Mouse (Mus musculus): ENCODE measurements around the gene Zfp958.
A peak's percentile ranks its signal among the peaks of the same experiment; 100 is the strongest.
"Not testable (repeated sequence)": the region's sequence is repeated elsewhere in the genome, so short reads cannot be mapped to it uniquely, and the experiment has no call there.

Gene Zfp958

DNA sequence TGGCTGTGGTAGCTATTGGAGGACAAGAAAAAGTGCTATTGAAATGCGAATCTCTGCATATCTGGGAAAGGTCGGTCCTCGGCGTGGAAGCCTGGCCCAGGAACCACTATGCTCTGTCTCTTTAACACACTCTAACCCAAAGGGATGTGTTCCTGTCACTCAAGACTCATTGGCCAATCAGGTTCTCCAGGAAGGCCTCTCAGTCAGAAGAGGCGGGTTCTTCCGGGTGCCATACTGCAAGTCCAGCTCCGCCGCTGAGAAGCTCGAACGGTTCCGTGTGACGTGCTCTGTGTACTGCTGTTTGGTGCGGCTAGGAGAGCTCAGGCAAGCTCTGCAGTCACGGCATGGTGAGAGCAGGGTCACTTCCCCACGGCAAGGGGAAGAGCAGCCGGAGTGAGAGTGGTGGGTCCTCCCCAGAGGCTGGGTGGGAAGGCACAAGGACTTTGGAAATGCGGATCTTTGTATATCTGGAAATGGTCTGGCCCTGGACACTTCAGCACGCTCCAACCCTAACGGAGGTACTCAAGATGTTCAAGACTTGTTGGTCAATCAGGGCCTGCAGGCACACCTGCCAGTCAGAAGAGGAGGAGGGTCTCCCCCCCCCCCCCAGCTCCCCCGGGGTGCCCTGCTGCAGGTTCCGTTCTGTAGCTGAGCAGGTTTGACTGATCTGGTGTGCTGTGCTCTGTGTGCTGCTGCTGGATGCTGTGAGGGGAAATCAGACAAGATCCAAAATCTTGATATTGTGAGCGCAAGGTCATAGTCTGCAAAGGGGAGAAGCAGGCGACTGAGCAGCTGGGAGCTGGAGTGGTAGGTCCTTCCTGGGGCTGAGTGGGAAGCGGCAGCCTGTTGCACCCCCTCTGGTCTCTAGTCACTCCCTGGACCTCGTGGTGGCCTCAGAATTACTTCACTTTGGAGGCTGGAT lies at the start of gene Zfp958:
Gene Zfp958 (plus strand): TSS at position 236 of the 922 bp plus-strand sequence.
- DNase-seq (ENCODE audit: low read depth, low spot score): peak; percentile 92

DNA sequence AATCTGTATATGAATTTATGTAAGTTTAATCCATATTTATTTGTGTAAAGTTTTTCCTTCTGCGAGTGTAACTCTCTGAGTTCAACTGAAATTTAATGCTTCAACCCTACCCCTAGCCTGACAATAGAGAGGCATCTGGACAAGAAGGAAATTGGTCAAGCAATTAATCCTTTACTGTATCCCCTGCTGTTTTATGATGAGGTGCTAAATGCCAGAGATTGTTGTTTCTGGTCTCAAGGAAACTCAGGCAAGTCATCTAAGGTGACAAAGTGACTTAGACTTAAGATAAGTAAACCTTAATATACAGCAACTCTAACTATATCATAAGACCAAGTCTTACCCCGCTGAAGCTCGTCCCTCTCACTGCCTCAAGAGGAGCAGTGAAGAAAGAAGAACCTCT lies 31.0 kb upstream of the Zfp958 start:
- DNase-seq (ENCODE audit: low read depth, low spot score): no peak

DNA sequence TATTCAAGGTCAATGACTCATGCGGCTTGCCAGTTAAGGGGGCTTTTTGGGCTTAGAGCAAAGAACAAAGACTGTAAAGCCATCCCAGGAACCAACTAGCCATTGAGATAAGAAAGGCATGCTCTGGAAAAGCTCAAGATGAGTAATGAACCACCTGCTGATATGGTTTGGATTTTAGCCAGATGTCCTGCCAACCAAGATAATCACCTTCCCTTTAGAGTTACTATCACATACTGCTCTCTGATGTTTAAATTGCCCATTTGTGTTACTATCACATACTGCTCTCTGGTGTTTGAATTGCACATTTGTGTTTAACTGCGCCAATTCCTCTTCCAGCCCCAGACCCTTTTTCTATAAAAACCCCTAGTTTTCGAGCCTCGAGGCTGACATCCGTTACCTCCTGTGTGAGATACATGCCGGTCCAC lies 30.2 kb upstream of the Zfp958 start:
- no peak for DNase-seq (ENCODE audit: low read depth, low spot score)

GRCm38 (mm10) chr8:4584660-4585059 lies 28.3 kb upstream of the Zfp958 start:
- no peak for DNase-seq (ENCODE audit: low read depth, low spot score)

DNA sequence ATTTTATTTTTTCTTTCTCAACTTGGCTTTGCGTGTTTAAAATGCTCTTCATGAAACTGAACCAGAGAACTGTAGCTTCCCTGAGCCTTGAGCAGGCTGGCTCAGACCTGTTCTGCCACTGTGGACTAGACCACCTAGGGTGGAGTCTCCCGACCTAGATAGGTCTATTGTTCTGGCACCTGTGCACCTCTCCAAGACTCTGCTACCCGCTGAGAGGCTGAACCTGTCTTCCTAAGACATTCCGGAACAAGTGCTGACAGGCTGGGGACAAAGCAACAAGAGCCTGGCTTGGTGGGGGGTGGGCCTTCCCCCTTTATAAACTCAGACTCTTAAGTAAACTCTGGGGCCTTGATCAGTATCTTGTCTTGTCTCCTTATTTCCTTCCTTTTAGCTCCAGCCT lies 26.6 kb upstream of the Zfp958 start:
- DNase-seq (ENCODE audit: low read depth, low spot score): no peak

GRCm38 (mm10) chr8:4588165-4589000 lies 24.6 kb upstream of the Zfp958 start:
- peak; percentile 57 for DNase-seq (ENCODE audit: low read depth, low spot score)

DNA sequence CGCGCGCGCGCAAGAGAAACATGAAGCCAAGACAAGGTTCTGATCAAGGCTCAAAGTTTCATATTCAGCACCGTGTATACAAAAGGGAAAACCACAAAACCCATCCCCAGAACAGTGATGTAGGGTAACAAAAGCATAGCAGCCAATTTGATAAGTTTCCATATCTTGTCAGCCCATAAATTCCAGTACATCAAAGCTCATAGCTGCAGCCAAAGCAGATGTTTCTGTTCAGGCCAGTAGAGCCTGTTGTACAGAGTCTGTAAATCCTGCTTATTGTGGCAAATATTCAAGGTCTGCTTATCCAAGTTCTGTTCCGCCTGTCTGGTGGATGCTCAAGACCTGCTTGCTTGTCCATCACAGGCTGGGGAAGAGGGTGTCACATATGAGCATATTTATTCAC lies 4.1 kb upstream of the Zfp958 start:
- no peak for DNase-seq (ENCODE audit: low read depth, low spot score)

GRCm38 (mm10) chr8:4611626-4612175 lies 1.3 kb upstream of the Zfp958 start:
- not testable (repeated sequence) for DNase-seq (ENCODE audit: low read depth, low spot score)

GRCm38 (mm10) chr8:4627349-4627748 lies 14.4 kb downstream of the Zfp958 start:
- DNase-seq (ENCODE audit: low read depth, low spot score): no peak

DNA sequence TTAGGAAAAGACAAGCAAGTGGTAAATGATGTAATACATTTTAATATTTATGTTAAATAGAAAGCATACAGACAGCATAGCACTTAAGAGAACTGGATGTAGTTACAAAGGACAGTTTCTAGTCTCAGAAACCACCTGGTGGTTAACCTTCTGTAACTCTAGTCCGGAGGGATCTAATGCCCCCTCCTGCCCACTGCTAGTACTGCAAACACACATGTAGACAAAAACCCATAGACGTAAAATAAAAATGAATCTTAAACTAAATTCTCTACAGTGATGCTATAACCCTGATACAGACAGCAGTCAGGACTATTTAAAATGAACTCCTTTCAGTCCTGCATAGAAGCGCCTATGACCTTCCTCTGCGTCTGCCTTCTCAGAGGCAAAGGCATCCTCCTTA lies 24.1 kb downstream of the Zfp958 start:
- no peak for DNase-seq (ENCODE audit: low read depth, low spot score)

GRCm38 (mm10) chr8:4642974-4643373 lies 30.0 kb downstream of the Zfp958 start:
- not testable (repeated sequence) for DNase-seq (ENCODE audit: low read depth, low spot score)

DNA sequence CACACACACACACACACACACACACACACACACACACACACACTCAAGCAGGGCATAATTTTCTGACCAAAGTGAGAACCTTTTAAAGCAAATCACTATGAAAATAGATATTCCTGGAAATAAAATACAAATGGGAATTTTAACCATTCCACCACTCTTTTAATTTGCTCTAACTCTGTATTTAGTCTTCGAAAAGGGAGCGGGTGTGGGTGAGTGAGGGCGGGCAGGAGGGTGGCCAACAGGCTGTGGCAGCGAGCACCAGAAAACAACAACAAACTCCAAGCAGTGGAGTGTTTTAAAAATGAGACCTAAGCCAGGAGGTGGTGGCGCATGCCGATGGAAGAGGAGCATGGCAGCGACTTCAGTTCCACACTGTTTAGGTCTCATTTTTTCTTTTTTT lies 43.6 kb downstream of the Zfp958 start:
- peak; percentile 54 for DNase-seq (ENCODE audit: low read depth, low spot score)

GRCm38 (mm10) chr8:4675191-4676003 lies 62.4 kb downstream of the Zfp958 start:
- DNase-seq (ENCODE audit: low read depth, low spot score): no peak

DNA sequence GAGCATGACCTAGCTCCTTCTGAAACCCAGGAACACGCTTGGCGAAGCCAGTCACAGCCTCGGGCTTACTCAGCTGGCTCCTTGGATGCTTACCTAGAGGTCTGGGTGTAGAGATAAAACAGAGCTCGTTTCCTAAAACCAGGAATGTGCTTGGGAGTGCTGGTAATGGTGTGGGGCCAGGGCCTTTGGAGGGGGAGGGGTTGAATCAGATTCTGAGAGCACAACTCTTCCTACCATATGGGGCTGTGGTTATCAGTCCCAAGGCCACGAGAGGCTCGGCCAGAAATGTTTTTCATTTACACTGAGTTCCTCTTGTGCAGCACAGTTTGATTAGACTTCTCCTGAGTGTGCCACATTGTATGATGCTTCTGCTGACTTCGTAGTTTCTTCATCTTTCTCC lies 63.6 kb downstream of the Zfp958 start:
- no peak for DNase-seq (ENCODE audit: low read depth, low spot score)

- peak; percentile 93 for DNase-seq (ENCODE audit: low read depth, low spot score)
These were observed 64.6 kb downstream of the Zfp958 start for GRCm38 (mm10) chr8:4677265-4678217.

- peak; percentile 90 for DNase-seq (ENCODE audit: low read depth, low spot score)
These were observed 65.4 kb downstream of the Zfp958 start for GRCm38 (mm10) chr8:4678218-4678907.

DNA sequence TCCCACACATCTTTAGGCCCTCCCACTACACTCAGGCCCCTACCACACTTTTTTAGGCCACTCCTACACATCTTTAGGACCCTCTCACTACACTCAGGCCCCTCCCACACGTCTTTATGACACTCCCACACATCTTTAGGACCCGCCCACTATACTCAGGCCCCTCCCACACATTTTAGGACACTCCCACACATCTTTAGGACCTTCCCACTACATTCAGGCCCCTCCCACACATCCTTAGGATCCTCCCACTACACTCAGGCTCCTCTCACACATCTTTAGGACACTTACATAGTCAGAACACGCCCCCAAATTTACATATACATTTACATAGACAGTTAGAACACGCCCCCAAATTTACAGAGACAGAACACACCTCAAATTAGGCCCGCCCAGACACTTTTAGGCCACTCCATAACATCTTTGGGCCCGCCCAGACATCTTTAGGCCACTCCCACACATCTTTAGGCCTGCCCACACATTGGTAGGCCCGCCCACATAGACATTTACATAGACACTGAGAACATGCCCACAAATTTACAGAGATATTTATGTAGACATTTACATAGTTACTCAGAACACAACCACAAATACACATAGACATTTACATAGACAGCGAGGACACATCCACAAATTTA lies 66.1 kb downstream of the Zfp958 start:
- no peak for DNase-seq (ENCODE audit: low read depth, low spot score)

DNA sequence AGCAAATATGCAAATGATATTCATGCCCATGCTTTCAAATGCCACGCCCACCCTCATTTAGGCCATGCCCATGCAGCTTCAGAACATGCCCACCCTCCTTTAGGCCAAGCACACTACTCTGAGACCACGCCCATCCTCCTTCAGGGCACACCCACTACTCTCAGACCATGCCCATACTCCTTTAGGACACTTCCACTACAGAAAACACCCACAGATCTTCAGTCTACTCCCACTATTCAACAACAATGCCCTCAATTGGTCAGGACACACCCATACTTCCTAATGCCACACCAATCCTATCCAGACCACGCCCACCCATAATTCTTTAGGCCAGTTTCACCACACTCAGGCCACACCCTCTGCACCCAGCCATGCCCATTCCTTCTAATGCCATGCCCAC lies 66.8 kb downstream of the Zfp958 start:
- no peak for DNase-seq (ENCODE audit: low read depth, low spot score)
